Mouse (Mus musculus) liver, embryonic 15.5 days (tissue): ENCODE results near the gene Ces2c. TPM values are rescaled to one million over a fixed set of nuclear protein-coding genes. Genes with fewer than 3 reads are reported as not detected.

Experiments
- ATAC-seq: fragments of 200-750 bp; cut with Nextera tagmentation; 2 replicates; pipeline ENCODE4 v1.8.0; 2017; ENCODE audit warnings: moderate number of reproducible peaks, mild to moderate bottlenecking, moderate library complexity; ENCODE audit not compliant: insufficient read depth
- H3K27ac ChIP-seq: fragments of 300-500 bp; sonication (generic); replicated peaks from 2 replicates; pipeline ENCODE4 v1.5.1; 2015; ENCODE audit warnings: mild to moderate bottlenecking, inconsistent platforms
- H3K27me3 ChIP-seq: fragments of 300-500 bp; sonication (generic); 2 replicates; pipeline ENCODE4 v1.6.1; 2015; ENCODE audit warnings: mild to moderate bottlenecking, inconsistent platforms
- H3K36me3 ChIP-seq: fragments of 300-500 bp; sonication (generic); replicated peaks from 2 replicates; pipeline ENCODE4 v1.6.1; 2015; ENCODE audit warnings: moderate library complexity, mild to moderate bottlenecking, inconsistent platforms
- H3K4me1 ChIP-seq: fragments of 300-500 bp; sonication (generic); replicated peaks from 2 replicates; pipeline ENCODE4 v1.6.1; 2015; ENCODE audit warnings: inconsistent platforms
- H3K4me2 ChIP-seq: fragments of 300-500 bp; sonication (generic); 2 replicates; pipeline ENCODE4 v1.6.1; 2015; ENCODE audit warnings: moderate library complexity, mild to moderate bottlenecking, inconsistent platforms
- H3K4me3 ChIP-seq: fragments of 300-500 bp; sonication (generic); replicated peaks from 2 replicates; pipeline ENCODE4 v1.5.1; 2015; ENCODE audit warnings: mild to moderate bottlenecking, inconsistent platforms
- H3K9ac ChIP-seq: fragments of 300-500 bp; sonication (generic); 2 replicates; pipeline ENCODE4 v1.6.1; 2015; ENCODE audit warnings: moderate library complexity, mild to moderate bottlenecking, inconsistent platforms
- H3K9me3 ChIP-seq: fragments of 300-500 bp; sonication (generic); replicated peaks from 2 replicates; pipeline ENCODE4 v1.6.1; 2016; ENCODE audit warnings: inconsistent platforms
- WGBS: fragments of 180-500 bp; shearing (Covaris S2); methylation state at CpG from one replicate; pipeline ENCODE4 v1.1.7; 2015; ENCODE audit warnings: mixed read lengths; ENCODE audit not compliant: insufficient replicate concordance; 5-methylcytosine and 5-hydroxymethylcytosine counted together
- polyA plus RNA-seq: library from polyadenylated mRNA; unstranded; fragments of >200 nt; fragmentation: Nextera tagmentation; extraction: Ambion mirVana; gene quantifications from 2 replicates; pipeline ENCODE4 v1.2.1, GENCODE M21; 2015

Ces2c gene
- polyA plus RNA-seq, result 0.21 and 0.29 TPM in 2 replicates

DNA sequence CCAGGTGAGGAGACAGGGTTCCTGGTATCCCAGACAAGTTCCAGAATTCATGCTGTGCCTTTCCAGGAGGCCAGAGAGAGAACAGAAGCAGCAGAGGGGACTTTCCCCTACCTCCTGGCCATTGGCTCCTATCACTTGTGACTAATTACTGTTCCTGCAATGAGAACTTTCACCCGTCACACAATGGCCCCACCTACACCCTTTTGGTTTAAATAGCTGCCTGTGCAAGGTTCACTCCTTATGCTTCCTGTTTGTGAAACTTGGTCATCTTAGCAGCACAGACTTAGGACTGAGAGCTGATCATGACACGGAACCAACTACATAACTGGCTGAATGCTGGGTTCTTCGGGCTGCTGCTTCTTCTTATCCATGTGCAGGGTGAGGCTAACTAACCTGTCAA lies at the start of gene Ces2c:
Gene Ces2c, plus strand, starts transcription at position 238 of the 400 bp plus-strand sequence.
- ATAC-seq, result no peak
- Histone ChIP-seq H3K27ac (no peak within 1 kb of the TSS), H3K36me3 (no peaks in the 10 kb centered on the region), H3K27me3 (no peaks in the 10 kb centered on the region), H3K4me1 (no peaks in the 10 kb centered on the region), H3K4me2 (no peak within 1 kb of the TSS), H3K9me3 (no peaks in the 10 kb centered on the region), H3K4me3 (no peak within 1 kb of the TSS), H3K9ac (no peak within 1 kb of the TSS)
- 56% methylated on average over 3 of the region's 3 CpGs for WGBS

DNA sequence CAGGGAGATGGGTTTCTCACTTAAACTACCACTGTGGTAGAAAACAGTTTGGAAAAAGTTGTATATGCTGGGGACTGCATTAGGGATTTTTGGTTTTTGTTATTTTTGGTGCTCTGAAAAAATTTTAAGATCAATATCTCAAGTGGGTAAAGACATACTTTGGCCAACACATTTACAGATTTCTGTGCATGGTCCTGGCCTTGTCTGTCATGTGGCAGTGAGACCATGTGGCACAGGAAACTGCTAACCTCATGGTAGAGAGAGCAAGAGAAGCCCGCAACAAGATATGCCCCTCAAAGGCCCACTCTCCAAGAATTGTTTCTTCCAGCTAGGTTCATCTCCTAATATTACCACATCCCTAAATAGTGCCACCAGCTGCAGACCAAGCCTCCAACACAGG lies 47.5 kb upstream of the Ces2c start:
- no peaks in the 10 kb centered on the region for H3K9me3 ChIP-seq
- no peak overlapping the region for H3K4me3 ChIP-seq
- no peak overlapping the region for H3K27ac ChIP-seq
- H3K4me2 ChIP-seq, result no peak overlapping the region
- H3K4me1 ChIP-seq, result no peaks in the 10 kb centered on the region
- ATAC-seq, result no peak
- WGBS, result 59% methylated on average over 1 of the region's 1 CpGs
- no peaks in the 10 kb centered on the region for H3K36me3 ChIP-seq
- no peaks in the 10 kb centered on the region for H3K27me3 ChIP-seq
- H3K9ac ChIP-seq, result no peak overlapping the region

DNA sequence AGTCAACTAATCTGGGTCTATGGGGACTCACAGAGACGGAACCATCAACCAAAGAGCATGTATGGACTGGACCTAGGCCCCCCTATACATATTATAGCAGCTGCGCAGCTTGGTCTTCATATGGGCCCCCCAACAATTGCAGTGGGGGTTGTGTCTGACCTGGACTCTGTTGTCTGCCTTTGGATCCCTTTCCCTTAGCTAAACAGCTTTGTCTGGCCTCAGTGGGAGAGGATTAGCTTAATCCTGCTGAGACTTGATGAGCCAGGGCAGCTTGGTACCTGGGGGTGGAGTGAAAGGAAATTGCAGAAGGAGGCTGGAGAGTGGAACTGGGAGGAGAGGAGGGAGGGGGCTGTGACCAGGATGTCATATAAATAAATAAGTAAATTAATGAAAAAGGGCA lies 40.7 kb upstream of the Ces2c start:
- Histone ChIP-seq H3K27me3 (no peaks in the 10 kb centered on the region), H3K4me2 (no peak overlapping the region), H3K9ac (no peak overlapping the region), H3K27ac (no peak overlapping the region), H3K36me3 (no peaks in the 10 kb centered on the region), H3K9me3 (no peaks in the 10 kb centered on the region), H3K4me3 (no peak overlapping the region), H3K4me1 (peaks cover 7% of the 10 kb centered on the region; the same call in 1 of the 2 replicates)
- ATAC-seq, result no peak
- 29% methylated on average over 2 of the region's 2 CpGs for WGBS

DNA sequence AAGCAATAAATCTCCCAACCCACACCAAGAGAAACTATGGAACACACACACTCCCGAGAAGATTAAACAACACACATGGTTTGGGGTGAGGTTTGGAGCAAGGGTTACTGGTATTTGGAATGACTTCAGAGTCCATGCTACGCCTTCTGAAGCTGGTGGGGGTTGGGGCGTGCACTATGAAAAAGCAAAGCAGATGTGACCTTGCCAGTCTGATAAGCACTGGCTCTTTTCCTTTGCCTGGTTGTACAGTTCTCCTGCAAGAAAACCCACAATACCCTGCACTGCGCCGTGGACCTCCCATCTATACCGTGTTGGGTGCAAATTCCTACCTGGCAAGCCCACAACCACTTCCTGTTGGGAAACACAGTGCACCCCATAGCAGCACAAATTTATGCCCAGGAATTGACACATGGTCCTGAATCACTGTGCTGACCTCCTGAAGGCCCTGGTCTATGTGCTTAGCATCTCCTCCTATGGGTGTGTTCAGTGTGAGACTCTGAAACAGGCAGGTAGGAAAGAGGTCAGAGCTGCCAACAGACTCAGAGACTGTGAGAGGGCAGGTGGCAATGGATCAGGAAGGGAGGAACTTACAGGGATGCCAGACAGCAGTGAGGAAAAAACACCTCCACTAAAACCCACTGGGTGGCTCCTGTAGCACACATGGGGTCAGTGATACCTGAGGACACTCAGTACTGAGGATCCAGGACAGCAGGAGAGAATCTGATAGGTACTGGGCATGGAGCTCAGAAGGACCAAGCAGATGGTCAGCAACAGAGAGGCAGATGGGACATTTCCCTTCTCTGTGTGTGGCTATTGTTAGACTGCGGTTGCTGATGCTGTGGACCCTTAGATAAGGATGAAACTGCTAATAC lies 38.1 kb upstream of the Ces2c start:
- Histone ChIP-seq H3K27me3 (no peaks in the 10 kb centered on the region), H3K4me1 (peaks cover 7% of the 10 kb centered on the region; the same call in 1 of the 2 replicates), H3K9me3 (no peaks in the 10 kb centered on the region), H3K9ac (no peak overlapping the region), H3K4me2 (no peak overlapping the region), H3K36me3 (no peaks in the 10 kb centered on the region), H3K27ac (no peak overlapping the region), H3K4me3 (no peak overlapping the region)
- peak; percentile 9; the same call in 1 of the 2 replicates for ATAC-seq
- 38% methylated on average over 7 of the region's 7 CpGs for WGBS

DNA sequence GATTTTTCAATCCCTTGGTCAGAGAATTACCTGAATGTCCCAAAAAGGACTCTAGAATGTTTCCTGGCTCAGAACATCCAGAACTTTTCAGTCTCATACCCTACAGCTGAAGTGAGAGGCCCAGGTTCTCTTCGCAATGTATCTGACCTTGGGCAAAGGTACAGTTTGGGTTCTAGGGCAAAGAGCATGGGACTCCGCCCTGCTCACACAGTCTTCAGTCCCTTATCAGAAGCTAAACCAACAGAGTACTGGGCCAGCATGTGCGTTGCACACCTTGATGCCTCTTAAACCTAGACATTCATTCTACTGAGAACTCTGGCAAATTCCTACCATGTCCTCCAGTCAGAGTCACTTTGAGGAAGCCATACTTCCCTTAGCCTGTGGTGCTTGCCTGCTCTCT lies 37.4 kb upstream of the Ces2c start:
- no peak for ATAC-seq
- no peaks in the 10 kb centered on the region for H3K9me3 ChIP-seq
- no peak overlapping the region for H3K4me2 ChIP-seq
- peaks cover 7% of the 10 kb centered on the region; the same call in 1 of the 2 replicates for H3K4me1 ChIP-seq
- H3K4me3 ChIP-seq, result no peak overlapping the region
- no peak overlapping the region for H3K27ac ChIP-seq
- WGBS, result 53% methylated on average over 3 of the region's 3 CpGs
- no peaks in the 10 kb centered on the region for H3K27me3 ChIP-seq
- H3K9ac ChIP-seq, result no peak overlapping the region
- H3K36me3 ChIP-seq, result no peaks in the 10 kb centered on the region

DNA sequence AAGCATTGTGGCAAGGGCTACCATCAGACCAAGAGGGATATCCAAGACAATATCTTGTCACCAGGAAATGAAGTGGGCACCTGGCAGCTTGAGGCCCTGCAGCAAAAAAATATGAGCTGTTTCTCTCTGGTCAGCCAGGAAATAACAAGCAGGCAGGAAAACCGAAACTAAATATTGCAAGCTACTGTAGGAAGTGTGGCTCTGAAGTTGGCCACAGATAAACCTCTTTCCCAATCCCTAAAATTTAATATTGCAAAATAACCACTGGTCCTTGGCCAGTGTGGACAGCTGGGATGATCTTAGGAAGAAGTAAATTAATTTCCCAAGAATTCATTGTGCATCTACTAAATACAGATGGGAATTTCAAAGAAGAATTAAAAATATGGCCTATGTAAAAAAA lies 20.0 kb upstream of the Ces2c start:
- Histone ChIP-seq H3K4me2 (no peak overlapping the region), H3K27ac (no peak overlapping the region), H3K36me3 (no peaks in the 10 kb centered on the region), H3K4me3 (no peak overlapping the region), H3K9me3 (no peaks in the 10 kb centered on the region), H3K9ac (no peak overlapping the region), H3K27me3 (no peaks in the 10 kb centered on the region), H3K4me1 (no peaks in the 10 kb centered on the region)
- WGBS, result 32% methylated on average over 1 of the region's 1 CpGs
- no peak for ATAC-seq

DNA sequence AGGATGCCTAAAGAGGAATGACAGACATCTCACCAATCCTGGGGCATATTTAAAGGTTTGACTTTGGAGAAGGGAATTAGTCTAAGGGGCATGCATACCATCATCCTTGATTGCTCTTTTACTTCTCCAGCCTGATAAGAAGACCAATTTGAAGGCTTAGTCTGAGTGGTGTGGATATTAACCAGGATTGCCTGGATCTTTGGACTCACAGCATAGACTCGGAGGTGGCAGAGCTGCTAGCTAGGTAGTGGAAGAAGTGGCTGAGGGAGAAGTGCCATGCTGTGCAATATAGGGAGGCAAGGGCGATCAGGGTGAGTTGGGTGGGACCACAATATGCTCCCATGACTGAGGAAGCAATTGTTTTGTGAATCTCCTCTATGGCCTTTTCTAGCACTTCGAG lies 18.6 kb upstream of the Ces2c start:
- no peak overlapping the region for H3K27ac ChIP-seq
- no peaks in the 10 kb centered on the region for H3K36me3 ChIP-seq
- ATAC-seq, result no peak
- H3K4me2 ChIP-seq, result no peak overlapping the region
- H3K27me3 ChIP-seq, result no peaks in the 10 kb centered on the region
- no peaks in the 10 kb centered on the region for H3K9me3 ChIP-seq
- WGBS, result 43% methylated on average over 3 of the region's 3 CpGs
- H3K9ac ChIP-seq, result no peak overlapping the region
- H3K4me1 ChIP-seq, result no peaks in the 10 kb centered on the region
- H3K4me3 ChIP-seq, result no peak overlapping the region

DNA sequence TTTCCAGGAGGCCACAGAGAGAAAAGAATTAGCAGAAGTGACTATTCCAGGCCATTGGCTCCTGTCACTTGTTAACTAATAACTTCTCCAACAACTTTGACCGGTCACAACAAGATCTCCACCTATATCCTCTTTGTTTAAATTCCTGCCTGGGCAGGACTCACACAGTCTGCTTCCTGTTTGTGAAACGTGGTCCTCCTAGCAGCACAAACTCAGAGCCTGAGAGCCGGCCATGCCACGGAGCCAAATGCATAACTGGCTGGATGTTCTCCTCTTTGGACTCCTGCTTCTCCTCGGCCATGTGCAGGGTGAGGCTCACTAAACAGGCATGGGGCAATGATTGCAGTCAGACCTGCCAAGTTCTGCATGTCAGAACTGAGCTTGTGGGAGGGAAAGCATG lies 15.4 kb upstream of the Ces2c start, which contains the start of gene Ces2b:
Gene Ces2b, plus strand, starts transcription at position 133 of the 400 bp plus-strand sequence.
- Histone ChIP-seq H3K4me1 (no peaks in the 10 kb centered on the region), H3K27me3 (no peaks in the 10 kb centered on the region), H3K4me3 (no peak within 1 kb of the TSS), H3K9ac (no peak within 1 kb of the TSS), H3K36me3 (no peaks in the 10 kb centered on the region), H3K4me2 (no peak within 1 kb of the TSS), H3K9me3 (no peaks in the 10 kb centered on the region), H3K27ac (no peak within 1 kb of the TSS)
- ATAC-seq, result no peak
- 18% methylated on average over 5 of the region's 5 CpGs for WGBS

DNA sequence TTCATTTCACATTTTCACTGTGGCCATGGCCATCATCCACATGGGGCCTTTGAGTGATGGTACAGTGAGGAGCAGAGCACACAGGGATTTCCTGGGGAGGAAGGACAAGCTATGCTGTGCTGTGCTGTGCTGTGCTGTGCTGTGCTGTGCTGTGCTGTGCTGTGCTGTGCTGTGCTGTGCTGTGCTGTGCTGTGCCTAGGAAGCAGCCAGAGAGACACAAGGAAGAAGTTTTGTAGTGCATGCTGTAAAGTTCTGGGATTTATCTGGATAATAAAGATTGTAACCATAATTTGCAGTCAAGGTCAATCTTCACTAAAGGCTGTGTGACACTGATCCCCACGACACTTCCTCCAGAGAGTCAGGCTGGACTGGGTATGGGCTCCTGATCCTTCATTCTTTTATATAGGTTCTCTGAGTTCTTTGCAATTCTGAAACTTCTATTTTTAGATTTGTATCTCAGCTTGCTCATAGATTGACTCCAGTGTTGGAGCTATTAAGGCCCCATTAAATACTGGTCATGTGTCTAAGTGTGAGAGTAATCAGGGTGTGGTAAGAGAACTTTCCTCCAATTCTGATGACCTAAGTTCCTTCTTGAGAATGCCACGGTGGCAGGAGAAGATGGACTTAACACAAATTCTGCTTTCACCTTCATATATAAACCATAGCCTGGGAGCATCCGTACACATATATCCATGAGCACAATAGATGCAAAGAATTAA lies 5.3 kb upstream of the Ces2c start:
- H3K4me1 ChIP-seq, result no peaks in the 10 kb centered on the region
- no peak overlapping the region for H3K27ac ChIP-seq
- no peaks in the 10 kb centered on the region for H3K36me3 ChIP-seq
- no peaks in the 10 kb centered on the region for H3K27me3 ChIP-seq
- H3K9ac ChIP-seq, result no peak overlapping the region
- ATAC-seq, result no peak
- 56% methylated on average over 3 of the region's 3 CpGs for WGBS
- no peaks in the 10 kb centered on the region for H3K9me3 ChIP-seq
- H3K4me2 ChIP-seq, result no peak overlapping the region
- H3K4me3 ChIP-seq, result no peak overlapping the region

DNA sequence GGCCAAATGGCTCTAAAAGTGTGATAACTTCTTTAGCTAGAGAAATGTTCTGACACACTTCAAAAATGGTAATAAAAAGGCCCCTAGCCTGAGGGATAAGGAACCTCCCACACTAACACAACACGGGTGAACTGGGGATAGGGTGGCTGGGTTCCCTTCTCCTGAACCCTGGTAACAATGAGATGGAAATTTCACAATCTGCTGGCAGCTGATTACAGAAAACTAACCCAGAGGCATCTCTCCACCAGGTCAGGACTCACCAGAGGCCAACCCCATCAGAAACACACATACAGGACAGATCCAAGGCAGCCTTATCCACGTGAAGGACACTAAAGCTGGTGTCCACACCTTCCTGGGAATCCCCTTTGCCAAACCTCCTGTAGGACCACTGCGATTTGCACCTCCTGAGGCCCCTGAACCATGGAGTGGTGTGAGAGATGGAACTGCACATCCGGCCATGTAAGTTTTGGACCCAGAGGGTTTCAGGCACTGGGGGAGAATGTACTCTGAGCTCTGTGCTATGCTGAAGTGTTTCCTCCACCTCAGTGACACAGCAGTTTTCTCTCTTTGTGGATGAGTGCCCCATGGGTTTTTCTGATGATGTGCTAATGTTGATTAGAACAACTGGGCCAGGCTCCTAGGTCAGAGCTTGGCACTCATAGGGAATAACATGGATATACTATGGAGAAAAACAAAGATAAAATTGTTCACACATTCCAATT lies 1.0 kb downstream of the Ces2c start:
- Histone ChIP-seq H3K27me3 (no peaks in the 10 kb centered on the region), H3K27ac (no peak overlapping the region), H3K9me3 (no peaks in the 10 kb centered on the region), H3K4me1 (no peaks in the 10 kb centered on the region), H3K9ac (no peak overlapping the region), H3K4me2 (no peak overlapping the region), H3K36me3 (no peaks in the 10 kb centered on the region), H3K4me3 (no peak overlapping the region)
- ATAC-seq, result no peak
- 51% methylated on average over 4 of the region's 4 CpGs for WGBS
